Mouse (Mus musculus) forebrain, embryonic 12.5 days (tissue): ENCODE measurements at regions not wholly inside any gene's neighbourhood (a gene's known extent, or its start where the extent isn't known, plus 50 kb on each side); places are given as distances from the start of the nearest gene placed in this dataset.

Experiments used
- ATAC-seq: fragments of 200-750 bp; cut with Nextera tagmentation; 2 replicates; pipeline ENCODE4 v1.8.0; 2017; ENCODE audit warnings: moderate TSS enrichment; ENCODE audit not compliant: low FRiP score
- H3K27ac ChIP-seq: fragments of 300-500 bp; sonication (generic); 2 replicates; pipeline ENCODE4 v1.5.1; 2016; ENCODE audit warnings: mild to moderate bottlenecking
- H3K27me3 ChIP-seq: fragments of 300-500 bp; sonication (generic); 2 replicates; pipeline ENCODE4 v1.6.1; 2016; ENCODE audit warnings: mild to moderate bottlenecking
- H3K36me3 ChIP-seq: fragments of 300-500 bp; sonication (generic); replicated peaks from 2 replicates; pipeline ENCODE4 v1.6.1; 2016; ENCODE audit warnings: mild to moderate bottlenecking
- H3K4me1 ChIP-seq: fragments of 300-500 bp; sonication (generic); 2 replicates; pipeline ENCODE4 v1.6.1; 2016
- H3K4me2 ChIP-seq: fragments of 300-500 bp; sonication (generic); 2 replicates; pipeline ENCODE4 v1.6.1; 2016; ENCODE audit warnings: mild to moderate bottlenecking, moderate library complexity
- H3K4me3 ChIP-seq: fragments of 300-500 bp; sonication (generic); replicated peaks from 2 replicates; pipeline ENCODE4 v1.5.1; 2016; ENCODE audit warnings: mild to moderate bottlenecking
- H3K9ac ChIP-seq: fragments of 300-500 bp; sonication (generic); 2 replicates; pipeline ENCODE4 v1.6.1; 2016; ENCODE audit warnings: mild to moderate bottlenecking
- H3K9me3 ChIP-seq: fragments of 300-500 bp; sonication (generic); 2 replicates; pipeline ENCODE4 v1.6.1; 2016
- WGBS: fragments of 180-500 bp; shearing (Covaris S2); methylation state at CpG from one replicate; pipeline ENCODE4 v1.1.7; 2016; 5-methylcytosine and 5-hydroxymethylcytosine counted together

DNA sequence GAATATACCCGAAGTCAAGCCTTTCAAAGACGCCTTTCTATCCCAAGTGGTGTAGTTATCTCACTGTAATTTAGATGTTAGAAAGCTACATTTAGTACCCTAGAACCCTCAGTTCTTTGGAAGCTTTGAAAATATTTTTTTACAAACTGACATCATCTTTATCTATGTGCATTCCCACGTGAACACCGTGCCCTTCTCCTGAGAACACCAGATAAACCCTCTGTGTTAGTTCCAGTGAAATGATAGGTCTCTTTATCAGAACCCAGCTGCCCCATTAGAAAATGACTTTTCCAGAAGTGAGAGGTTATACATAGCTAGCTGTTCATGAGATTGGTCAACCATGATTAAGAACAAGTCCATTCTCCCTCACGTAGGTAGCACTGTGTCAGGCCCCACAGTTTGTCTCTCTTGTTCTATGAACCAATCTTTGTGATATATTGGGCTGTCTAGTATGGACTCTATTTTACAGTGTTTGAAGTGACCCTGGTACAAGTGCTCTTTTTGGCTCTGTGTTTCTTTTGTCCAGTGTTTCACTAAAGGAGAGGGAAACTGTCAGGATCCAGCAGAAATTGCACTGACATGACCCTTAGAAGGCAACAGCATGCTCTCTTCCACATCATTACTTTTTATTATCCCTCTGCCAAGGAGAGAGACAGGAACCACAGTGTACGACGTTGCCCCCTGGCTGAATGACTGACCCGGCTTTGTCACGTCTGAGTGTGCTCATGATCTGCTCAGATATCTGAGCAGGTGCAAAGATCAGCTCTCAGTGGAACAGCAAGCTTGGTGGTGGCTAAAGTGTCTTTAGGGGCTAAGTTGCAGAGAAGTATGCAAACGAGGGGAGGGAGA is 1717.9 kb upstream of the Gm7489 start:
- Histone ChIP-seq H3K36me3 (no peaks in the 10 kb centered on the region), H3K9ac (no peak overlapping the region), H3K4me1 (peaks cover 5% of the 10 kb centered on the region; the same call in 1 of the 2 replicates), H3K27ac (no peak overlapping the region), H3K27me3 (no peaks in the 10 kb centered on the region), H3K4me3 (no peak overlapping the region), H3K4me2 (no peak overlapping the region), H3K9me3 (no peaks in the 10 kb centered on the region)
- no peak for ATAC-seq
- WGBS: 82% methylated on average over 10 of the region's 10 CpGs

DNA sequence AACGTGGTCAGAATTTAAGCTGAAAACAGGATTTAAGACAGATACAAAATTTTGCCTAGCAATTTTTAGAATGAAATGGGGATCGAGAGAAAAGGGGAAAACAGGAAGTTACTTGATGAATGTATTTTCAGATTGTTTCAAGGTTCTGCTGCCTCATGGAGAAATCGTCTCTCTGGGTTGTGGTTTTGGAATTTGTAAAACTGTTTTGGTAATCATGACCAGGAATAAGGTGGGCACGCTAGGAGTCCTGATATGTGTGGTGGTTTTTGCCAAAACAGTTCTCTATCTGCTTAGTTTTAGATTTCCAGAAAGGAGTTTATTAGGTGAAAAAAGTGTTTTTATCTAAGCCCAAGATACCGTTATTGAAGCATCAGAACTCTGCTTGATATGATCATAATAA is 1716.9 kb upstream of the Gm7489 start:
- WGBS: 83% methylated on average over 5 of the region's 5 CpGs
- Histone ChIP-seq H3K4me1 (no peaks in the 10 kb centered on the region), H3K9me3 (no peaks in the 10 kb centered on the region), H3K9ac (no peak overlapping the region), H3K4me2 (no peak overlapping the region), H3K36me3 (no peaks in the 10 kb centered on the region), H3K27me3 (no peaks in the 10 kb centered on the region), H3K4me3 (no peak overlapping the region), H3K27ac (no peak overlapping the region)
- no peak for ATAC-seq

DNA sequence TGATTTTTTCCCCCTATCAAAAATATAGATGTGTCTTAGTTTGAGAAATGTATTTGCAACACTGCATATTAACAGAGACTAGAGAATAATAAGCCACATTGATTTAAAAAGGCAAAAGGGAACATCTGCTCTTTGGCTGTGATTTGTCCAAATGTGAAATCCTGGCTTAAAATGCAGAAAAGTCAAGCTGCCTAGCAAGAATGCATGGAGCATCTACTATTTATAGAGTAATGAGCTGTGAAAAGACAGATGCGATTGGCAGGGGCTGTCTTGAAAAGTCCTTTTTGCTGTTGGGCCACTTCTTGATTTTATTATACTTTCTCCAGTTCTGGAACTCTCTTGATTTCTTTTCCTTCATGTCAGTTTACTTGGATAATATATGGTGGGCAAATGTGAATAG is 1707.8 kb upstream of the Gm7489 start:
- ATAC-seq: no peak
- Histone ChIP-seq H3K4me2 (no peak overlapping the region), H3K36me3 (no peaks in the 10 kb centered on the region), H3K27ac (no peak overlapping the region), H3K4me3 (no peak overlapping the region), H3K9me3 (no peaks in the 10 kb centered on the region), H3K9ac (no peak overlapping the region), H3K27me3 (no peaks in the 10 kb centered on the region), H3K4me1 (no peaks in the 10 kb centered on the region)
- WGBS: 92% methylated on average over 1 of the region's 1 CpGs

DNA sequence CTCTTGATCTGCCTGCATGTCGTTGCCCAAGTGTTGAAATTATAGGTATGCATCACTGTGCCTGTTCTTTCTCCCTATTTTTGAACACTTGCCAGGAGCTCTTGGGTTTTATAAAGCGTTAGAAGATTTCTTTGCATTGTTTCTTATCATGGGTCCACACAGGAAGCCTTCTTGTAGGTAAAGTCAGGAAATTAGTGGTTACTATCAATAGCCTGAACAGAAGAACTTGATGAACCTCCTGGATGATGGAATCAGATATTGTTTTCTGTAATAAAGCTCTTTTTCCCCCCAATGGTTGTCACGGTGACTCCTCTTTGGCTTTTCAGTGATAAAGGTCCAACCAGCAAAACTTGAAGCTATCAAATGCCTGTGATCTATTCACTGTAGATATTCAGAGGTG is 1706.0 kb upstream of the Gm7489 start:
- WGBS: 88% methylated on average over 3 of the region's 3 CpGs
- Histone ChIP-seq H3K9ac (no peak overlapping the region), H3K27ac (no peak overlapping the region), H3K4me1 (no peaks in the 10 kb centered on the region), H3K4me2 (no peak overlapping the region), H3K9me3 (no peaks in the 10 kb centered on the region), H3K4me3 (no peak overlapping the region), H3K27me3 (no peaks in the 10 kb centered on the region), H3K36me3 (no peaks in the 10 kb centered on the region)
- ATAC-seq: no peak

DNA sequence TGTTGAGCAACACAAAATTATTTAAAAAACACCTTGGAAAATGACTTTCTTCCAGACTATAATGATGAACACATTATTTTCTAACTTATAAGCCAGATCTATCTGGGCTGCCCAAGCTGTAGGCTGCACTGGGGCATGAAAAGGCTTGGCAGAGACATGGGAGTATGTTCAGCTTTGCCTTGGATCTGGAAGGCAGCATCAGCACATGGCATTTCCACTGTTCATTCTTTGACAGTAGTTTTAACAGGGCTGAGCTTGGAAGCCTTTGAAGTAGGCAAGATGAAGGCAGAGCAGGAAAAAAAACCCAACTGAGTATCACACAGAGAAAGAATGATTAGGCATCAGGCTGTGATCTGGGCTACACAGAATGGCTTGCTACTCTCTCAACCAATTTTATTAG is 1705.3 kb upstream of the Gm7489 start:
- Histone ChIP-seq H3K4me1 (no peaks in the 10 kb centered on the region), H3K9ac (no peak overlapping the region), H3K4me2 (no peak overlapping the region), H3K36me3 (no peaks in the 10 kb centered on the region), H3K27ac (no peak overlapping the region), H3K27me3 (no peaks in the 10 kb centered on the region), H3K9me3 (no peaks in the 10 kb centered on the region), H3K4me3 (no peak overlapping the region)
- no peak for ATAC-seq

DNA sequence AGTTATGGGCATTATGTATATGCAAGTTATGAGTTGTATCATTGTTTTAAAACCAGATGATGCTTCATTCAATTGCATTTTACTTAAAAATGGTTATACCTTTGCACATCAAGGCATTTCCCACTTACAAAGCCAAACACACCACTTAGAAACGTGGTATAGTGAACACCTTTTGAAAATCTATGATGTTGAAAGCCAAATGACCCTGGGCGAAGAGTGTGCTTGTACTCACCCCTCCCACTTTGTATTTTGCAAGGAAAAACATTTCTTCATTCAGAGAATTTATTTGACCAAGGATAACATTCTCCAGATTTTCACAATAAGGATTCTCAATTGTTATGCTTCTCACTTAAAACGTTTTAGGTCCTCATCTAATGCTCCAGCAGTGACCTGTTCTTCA is 1693.5 kb upstream of the Gm7489 start:
- 70% methylated on average over 3 of the region's 3 CpGs for WGBS
- H3K4me1 ChIP-seq: no peaks in the 10 kb centered on the region
- no peak overlapping the region for H3K4me2 ChIP-seq
- H3K27ac ChIP-seq: no peak overlapping the region
- ATAC-seq: no peak
- no peaks in the 10 kb centered on the region for H3K36me3 ChIP-seq
- no peak overlapping the region for H3K9ac ChIP-seq
- no peaks in the 10 kb centered on the region for H3K27me3 ChIP-seq
- H3K4me3 ChIP-seq: no peak overlapping the region
- H3K9me3 ChIP-seq: no peaks in the 10 kb centered on the region

DNA sequence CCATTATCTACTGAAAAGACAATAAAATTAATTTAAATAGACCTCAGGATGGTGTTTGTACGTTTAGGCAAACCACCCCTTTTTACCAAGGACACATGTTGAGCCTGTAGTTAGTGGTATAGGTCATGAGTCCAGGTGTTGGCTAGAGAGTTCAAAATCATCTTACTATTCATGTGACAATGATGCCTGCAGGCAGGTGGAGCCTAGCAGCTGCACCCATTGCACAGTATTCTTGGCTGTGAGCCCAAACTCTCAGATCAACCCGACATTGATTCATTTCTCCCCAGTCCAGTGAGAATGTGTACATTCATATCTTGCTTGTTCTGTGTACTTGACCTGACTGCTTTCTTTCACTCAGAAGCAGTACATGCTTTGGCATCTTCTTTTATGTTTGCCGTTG is 1677.4 kb upstream of the Gm7489 start:
- H3K4me1 ChIP-seq: no peaks in the 10 kb centered on the region
- no peak for ATAC-seq
- no peaks in the 10 kb centered on the region for H3K27me3 ChIP-seq
- no peak overlapping the region for H3K4me3 ChIP-seq
- no peak overlapping the region for H3K4me2 ChIP-seq
- H3K9ac ChIP-seq: no peak overlapping the region
- no peaks in the 10 kb centered on the region for H3K9me3 ChIP-seq
- WGBS: 82% methylated on average over 3 of the region's 3 CpGs
- H3K27ac ChIP-seq: no peak overlapping the region
- no peaks in the 10 kb centered on the region for H3K36me3 ChIP-seq

DNA sequence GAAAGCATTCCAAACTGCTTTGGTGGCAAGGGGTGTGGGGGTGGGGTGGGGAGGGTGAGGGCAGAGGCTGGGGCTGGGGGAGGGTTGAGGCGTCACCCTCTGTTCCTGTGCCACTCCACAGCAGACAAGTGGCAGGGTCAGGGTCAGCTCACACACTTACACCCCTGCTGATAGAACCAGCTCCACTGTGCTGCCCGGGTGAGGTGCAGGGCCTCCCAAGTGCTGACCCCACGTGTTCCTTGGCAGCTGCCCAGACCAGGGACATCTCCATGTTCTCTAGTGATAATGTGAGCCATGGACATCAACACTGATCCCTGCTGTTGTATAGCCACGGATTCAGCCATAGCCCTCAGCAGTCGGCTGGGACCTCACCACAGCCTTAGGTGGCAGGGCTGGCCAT is 1652.3 kb upstream of the Gm7489 start:
- Histone ChIP-seq H3K9me3 (no peaks in the 10 kb centered on the region), H3K4me2 (no peak overlapping the region), H3K9ac (no peak overlapping the region), H3K36me3 (no peaks in the 10 kb centered on the region), H3K4me3 (no peak overlapping the region), H3K4me1 (no peaks in the 10 kb centered on the region), H3K27ac (no peak overlapping the region), H3K27me3 (no peaks in the 10 kb centered on the region)
- 93% methylated on average over 5 of the region's 5 CpGs for WGBS
- ATAC-seq: no peak

DNA sequence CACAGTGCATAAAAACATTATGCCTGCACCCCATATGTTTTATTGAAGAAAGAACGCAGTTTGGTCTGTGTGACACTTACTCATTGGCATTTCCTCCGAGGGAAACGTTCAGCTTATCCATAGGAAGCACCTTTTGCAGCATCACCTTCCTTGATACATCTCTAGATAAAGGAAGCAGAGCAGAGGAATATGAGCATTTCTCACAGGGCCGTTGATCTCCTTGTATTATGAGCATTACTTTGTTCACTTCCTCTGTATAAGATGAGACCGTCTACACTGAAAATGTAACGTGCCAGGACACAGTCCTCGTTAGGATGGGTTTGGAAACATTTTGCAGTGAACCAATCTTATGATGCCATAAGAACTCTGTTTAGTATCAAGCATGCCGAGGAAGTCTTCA is 1648.5 kb upstream of the Gm7489 start:
- ATAC-seq: no peak
- Histone ChIP-seq H3K4me1 (no peaks in the 10 kb centered on the region), H3K27me3 (no peaks in the 10 kb centered on the region), H3K9me3 (no peaks in the 10 kb centered on the region), H3K36me3 (no peaks in the 10 kb centered on the region), H3K4me2 (no peak overlapping the region), H3K27ac (no peak overlapping the region), H3K4me3 (no peak overlapping the region), H3K9ac (no peak overlapping the region)
- WGBS: 78% methylated on average over 8 of the region's 8 CpGs

DNA sequence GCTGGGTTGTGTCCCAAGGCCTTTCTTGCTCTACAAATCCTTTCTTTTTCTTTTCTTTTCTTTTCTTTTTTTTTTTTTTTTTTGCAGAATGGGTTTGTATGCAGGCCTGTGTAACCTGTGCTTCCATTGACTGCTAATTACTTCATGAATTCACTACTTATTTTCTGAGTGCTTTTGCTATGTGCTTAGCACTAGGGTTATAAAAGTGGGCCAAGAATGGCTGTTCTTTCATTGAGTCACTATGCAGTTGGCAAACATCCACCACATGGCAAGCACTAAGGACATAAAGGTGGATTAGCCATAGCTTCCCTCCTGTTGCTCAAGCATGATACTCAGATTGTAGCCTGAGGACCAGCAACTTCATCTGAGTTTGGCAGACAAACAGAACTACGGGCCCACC is 1641.8 kb upstream of the Gm7489 start:
- Histone ChIP-seq H3K9me3 (no peaks in the 10 kb centered on the region), H3K4me2 (no peak overlapping the region), H3K4me1 (no peaks in the 10 kb centered on the region), H3K27me3 (no peaks in the 10 kb centered on the region), H3K9ac (no peak overlapping the region), H3K27ac (no peak overlapping the region), H3K4me3 (no peak overlapping the region), H3K36me3 (no peaks in the 10 kb centered on the region)
- 88% methylated on average over 1 of the region's 1 CpGs for WGBS
- ATAC-seq: no peak
